Mouse (Mus musculus) bone marrow, adult 2 months (tissue): ENCODE measurements around the gene Proca1. TPM values are rescaled to one million over a fixed set of nuclear protein-coding genes. Genes with fewer than 3 reads are reported as not detected.
A peak's percentile ranks its signal among the peaks of the same experiment; 100 is the strongest.

Experiments used
- H3K27ac ChIP-seq: fragments of 200-500 bp; 2 replicates; pipeline ENCODE4 v1.5.1; 2012; ENCODE audit warnings: low read depth, mild to moderate bottlenecking, control low read depth, inconsistent platforms, low read length; ENCODE audit not compliant: control insufficient read depth, poor library complexity, insufficient read depth
- H3K4me1 ChIP-seq: fragments of 200-500 bp; 2 replicates; pipeline ENCODE4 v1.6.1; 2011; ENCODE audit warnings: low read length; ENCODE audit not compliant: control insufficient read depth, insufficient read depth
- H3K4me3 ChIP-seq: fragments of 200-500 bp; replicated peaks from 2 replicates; pipeline ENCODE3; 2011; ENCODE audit warnings: mild to moderate bottlenecking, low read depth, low read length, control low read depth; ENCODE audit not compliant: control insufficient read depth
- CTCF ChIP-seq: fragments of 200-500 bp; IDR thresholded peaks from 2 replicates; pipeline ENCODE4 v1.5.1; 2011; ENCODE audit warnings: low read length, control low read depth; ENCODE audit not compliant: control insufficient read depth, insufficient read depth
- POLR2A ChIP-seq: fragments of 200-500 bp; IDR thresholded peaks from 2 replicates; pipeline ENCODE4 v1.6.1; 2011; ENCODE audit warnings: low read depth, mild to moderate bottlenecking, control low read depth, low read length, borderline replicate concordance; ENCODE audit not compliant: control insufficient read depth
- WGBS: fragments of 180-500 bp; shearing (Covaris S2); methylation state at CpG from one replicate; pipeline ENCODE4 v1.1.7; 2018; 5-methylcytosine and 5-hydroxymethylcytosine counted together
- polyA plus RNA-seq: library from polyadenylated mRNA; stranded (reverse); fragments of >200 nt; gene quantifications from 2 replicates; pipeline ENCODE4 v1.2.4, GENCODE M21; 2011; ENCODE audit warnings: low replicate concordance; ENCODE audit not compliant: missing spikeins, insufficient read depth, insufficient read length

The Proca1 gene
- polyA plus RNA-seq, 1 experiment, result 3.3 TPM

GRCm38 (mm10) chr11:78168541-78169468 lies 24.4 kb upstream of the Proca1 start:
- Histone ChIP-seq H3K4me1 (peaks cover 3% of the 10 kb centered on the region; the same call in 1 of the 2 replicates), H3K4me3 (peak overlapping the region; percentile 40), H3K27ac (peak overlapping the region; percentile 41)
- WGBS, result 17% methylated on average over 19 of the region's 19 CpGs
- TF ChIP-seq CTCF (peak; percentile 12; the same call in 1 of the 2 replicates), POLR2A (0 out of 2 replicates have a peak, but pooled peaks have one; percentile 18)

- Histone ChIP-seq H3K4me1 (peaks cover 3% of the 10 kb centered on the region; the same call in 1 of the 2 replicates), H3K4me3 (no peak overlapping the region), H3K27ac (0 out of 2 replicates have a peak overlapping the region, but pooled peaks have one; percentile 12)
- WGBS, result 88% methylated on average over 15 of the region's 15 CpGs
- no peak for TF ChIP-seq POLR2A
- no peak for TF ChIP-seq CTCF
Observed at GRCm38 (mm10) chr11:78170306-78170705, 22.9 kb upstream of the Proca1 start.

- Histone ChIP-seq H3K4me1 (peaks cover 3% of the 10 kb centered on the region; the same call in 1 of the 2 replicates), H3K27ac (no peak overlapping the region), H3K4me3 (no peak overlapping the region)
- WGBS, result 51% methylated on average over 4 of the region's 4 CpGs
- no peak for TF ChIP-seq POLR2A
- peak; percentile 17; the same call in 1 of the 2 replicates for TF ChIP-seq CTCF
Observed at GRCm38 (mm10) chr11:78171328-78171727, 21.9 kb upstream of the Proca1 start.

GRCm38 (mm10) chr11:78172034-78172747 lies 21.0 kb upstream of the Proca1 start:
- Histone ChIP-seq H3K4me1 (peaks cover 3% of the 10 kb centered on the region; the same call in 1 of the 2 replicates), H3K27ac (no peak overlapping the region)

GRCm38 (mm10) chr11:78172748-78173383 lies 20.3 kb upstream of the Proca1 start:
- H3K4me3 ChIP-seq, result no peak overlapping the region
- H3K4me1 ChIP-seq, result peaks cover 3% of the 10 kb centered on the region; the same call in 1 of the 2 replicates
- no peak for TF ChIP-seq POLR2A
- no peak for TF ChIP-seq CTCF
- no peak overlapping the region for H3K27ac ChIP-seq
- WGBS, result 87% methylated on average over 19 of the region's 19 CpGs

More at GRCm38 (mm10) chr11:78172034-78172747, 21.0 kb upstream of the Proca1 start:
- TF ChIP-seq CTCF, result no peak
- TF ChIP-seq POLR2A, result no peak
- 89% methylated on average over 16 of the region's 16 CpGs for WGBS
- no peak overlapping the region for H3K4me3 ChIP-seq

- Histone ChIP-seq H3K27ac (no peak overlapping the region), H3K4me1 (no peaks in the 10 kb centered on the region; the same call in none of the 2 replicates), H3K4me3 (no peak overlapping the region)
- TF ChIP-seq CTCF, result no peak
- TF ChIP-seq POLR2A, result no peak
- 95% methylated on average over 3 of the region's 3 CpGs for WGBS
Observed at GRCm38 (mm10) chr11:78174506-78174905, 18.7 kb upstream of the Proca1 start.

GRCm38 (mm10) chr11:78175771-78176401 lies 17.3 kb upstream of the Proca1 start:
- under 1% methylated on average over 10 of the region's 10 CpGs for WGBS
- peak overlapping the region; percentile 97 for H3K27ac ChIP-seq

More at GRCm38 (mm10) chr11:78175771-78176401, 17.3 kb upstream of the Proca1 start:
- peak overlapping the region; percentile 96 for H3K4me3 ChIP-seq
- TF ChIP-seq CTCF (no peak), POLR2A (no peak)
- no peaks in the 10 kb centered on the region; the same call in none of the 2 replicates for H3K4me1 ChIP-seq
